Mouse (Mus musculus): ENCODE results near the gene Gm8994. TPM values are rescaled to one million over a fixed set of nuclear protein-coding genes. Genes with fewer than 3 reads are reported as not detected.

Gene Gm8994
- under 1 TPM; 0.21 to 0.23 TPM for polyA plus RNA-seq (2017; shearing (Covaris generic))

GRCm38 (mm10) chr6:136327239-136327638 lies at the start of gene Gm8994:
Gene Gm8994 (plus strand): TSS chr6:136327539.

Other genes starting within 250 kb of the Gm8994 start
- gene Grin2b, start 154.0 kb upstream of the Gm8994 start, polyA plus RNA-seq (2017; shearing (Covaris generic)), result under 1 TPM; 0.04 to 0.18 TPM
- gene E330021D16Rik, start 88.0 kb downstream of the Gm8994 start, polyA plus RNA-seq (2017; shearing (Covaris generic)), result under 1 TPM; 0.99 to 1.00 TPM
- gene Atf7ip, start 178.6 kb downstream of the Gm8994 start, polyA plus RNA-seq (2017; shearing (Covaris generic)), result 100 to 1,000 TPM in 1 of 2 experiments, 10 to 100 TPM in 1; 85.4 to 122 TPM